Mouse (Mus musculus): ENCODE data around the gene Mrpl41. TPM values are rescaled to one million over a fixed set of nuclear protein-coding genes. Genes with fewer than 3 reads are reported as not detected.

Mrpl41 gene
- polyA plus RNA-seq, 1 experiment from 2014 or later = 69.8 TPM

- Histone ChIP-seq H3K4me2 (peak within 1 kb of the TSS; percentile 100), H3K9me3 (replicated peaks) (no peaks in the 10 kb centered on the region), H3K27ac (replicated peaks) (peak within 1 kb of the TSS; percentile 88), H3K27me3 (peaks cover 27% of the 10 kb centered on the region), H3K36me3 (replicated peaks) (no peaks in the 10 kb centered on the region), H3K4me1 (replicated peaks) (peaks cover 26% of the 10 kb centered on the region), H3K9ac (peak within 1 kb of the TSS; percentile 74), H3K4me3 (replicated peaks) (peak within 1 kb of the TSS; percentile 79)
- under 1% methylated on average over 49 of the region's 49 CpGs for WGBS (ENCODE audit: insufficient replicate concordance)
- ATAC-seq (ENCODE audit: insufficient read depth) = peak; percentile 92
Measured at GRCm38 (mm10) chr2:24935057-24935796, 39.7 kb downstream of the Mrpl41 start, which contains the start of gene Arrdc1. Gene Arrdc1, minus strand, starts transcription at chr2:24935252.

GRCm38 (mm10) chr2:24934441-24934963, 40.4 kb downstream of the Mrpl41 start:
- Histone ChIP-seq H3K27ac (replicated peaks) (peak overlapping the region; percentile 88), H3K4me1 (replicated peaks) (peaks cover 26% of the 10 kb centered on the region), H3K9ac (peak overlapping the region; percentile 74), H3K36me3 (replicated peaks) (no peaks in the 10 kb centered on the region), H3K9me3 (replicated peaks) (no peaks in the 10 kb centered on the region), H3K27me3 (peaks cover 21% of the 10 kb centered on the region), H3K4me2 (peak overlapping the region; percentile 100), H3K4me3 (replicated peaks) (peak overlapping the region; percentile 79)
- WGBS (ENCODE audit: insufficient replicate concordance) = 5% methylated on average over 19 of the region's 19 CpGs
- peak; percentile 70 for ATAC-seq (ENCODE audit: insufficient read depth)

GRCm38 (mm10) chr2:24929593-24929992, 45.3 kb downstream of the Mrpl41 start:
- Histone ChIP-seq H3K27me3 (no peaks in the 10 kb centered on the region), H3K27ac (replicated peaks) (no peak overlapping the region), H3K4me2 (no peak overlapping the region), H3K9me3 (replicated peaks) (no peaks in the 10 kb centered on the region), H3K4me1 (replicated peaks) (peaks cover 19% of the 10 kb centered on the region), H3K9ac (no peak overlapping the region), H3K36me3 (replicated peaks) (no peaks in the 10 kb centered on the region), H3K4me3 (replicated peaks) (no peak overlapping the region)
- 79% methylated on average over 5 of the region's 5 CpGs for WGBS (ENCODE audit: insufficient replicate concordance)
- no peak for ATAC-seq (ENCODE audit: insufficient read depth)

- H3K9me3 ChIP-seq (replicated peaks) = no peaks in the 10 kb centered on the region
- 73% methylated on average over 2 of the region's 2 CpGs for WGBS (ENCODE audit: insufficient replicate concordance)
- no peak overlapping the region for H3K4me2 ChIP-seq
- no peaks in the 10 kb centered on the region for H3K36me3 ChIP-seq (replicated peaks)
- no peak overlapping the region for H3K27ac ChIP-seq (replicated peaks)
- ATAC-seq (ENCODE audit: insufficient read depth) = no peak
- no peaks in the 10 kb centered on the region for H3K27me3 ChIP-seq
- no peak overlapping the region for H3K9ac ChIP-seq
- peaks cover 14% of the 10 kb centered on the region for H3K4me1 ChIP-seq (replicated peaks)
- no peak overlapping the region for H3K4me3 ChIP-seq (replicated peaks)
Measured at GRCm38 (mm10) chr2:24929119-24929518, 45.8 kb downstream of the Mrpl41 start.

GRCm38 (mm10) chr2:24927810-24928479, 47.0 kb downstream of the Mrpl41 start:
- H3K27ac ChIP-seq (replicated peaks) = no peak overlapping the region
- WGBS (ENCODE audit: insufficient replicate concordance) = 63% methylated on average over 4 of the region's 4 CpGs

GRCm38 (mm10) chr2:24926965-24927358, 47.9 kb downstream of the Mrpl41 start:
- ATAC-seq (ENCODE audit: insufficient read depth) = no peak
- Histone ChIP-seq H3K4me1 (replicated peaks) (peaks cover 6% of the 10 kb centered on the region), H3K9me3 (replicated peaks) (no peaks in the 10 kb centered on the region), H3K4me2 (no peak overlapping the region), H3K9ac (no peak overlapping the region), H3K36me3 (replicated peaks) (no peaks in the 10 kb centered on the region), H3K27me3 (no peaks in the 10 kb centered on the region), H3K27ac (replicated peaks) (no peak overlapping the region), H3K4me3 (replicated peaks) (no peak overlapping the region)
- WGBS (ENCODE audit: insufficient replicate concordance) = 35% methylated on average over 7 of the region's 7 CpGs

More at GRCm38 (mm10) chr2:24927810-24928479, 47.0 kb downstream of the Mrpl41 start:
- H3K4me3 ChIP-seq (replicated peaks) = no peak overlapping the region
- H3K27me3 ChIP-seq = no peaks in the 10 kb centered on the region
- no peaks in the 10 kb centered on the region for H3K36me3 ChIP-seq (replicated peaks)
- no peak overlapping the region for H3K9ac ChIP-seq
- no peak overlapping the region for H3K4me2 ChIP-seq
- no peak for ATAC-seq (ENCODE audit: insufficient read depth)
- peaks cover 6% of the 10 kb centered on the region for H3K4me1 ChIP-seq (replicated peaks)
- no peaks in the 10 kb centered on the region for H3K9me3 ChIP-seq (replicated peaks)

- Histone ChIP-seq H3K9me3 (replicated peaks) (no peaks in the 10 kb centered on the region), H3K27me3 (no peaks in the 10 kb centered on the region), H3K36me3 (replicated peaks) (no peaks in the 10 kb centered on the region), H3K4me3 (replicated peaks) (no peak overlapping the region), H3K9ac (no peak overlapping the region), H3K27ac (replicated peaks) (no peak overlapping the region), H3K4me2 (no peak overlapping the region), H3K4me1 (replicated peaks) (peaks cover 6% of the 10 kb centered on the region)
- 68% methylated on average over 9 of the region's 9 CpGs for WGBS (ENCODE audit: insufficient replicate concordance)
- no peak for ATAC-seq (ENCODE audit: insufficient read depth)
Measured at GRCm38 (mm10) chr2:24926345-24926964, 48.4 kb downstream of the Mrpl41 start.

GRCm38 (mm10) chr2:24925284-24925683, 49.6 kb downstream of the Mrpl41 start:
- Histone ChIP-seq H3K9ac (no peak overlapping the region), H3K27ac (replicated peaks) (no peak overlapping the region), H3K4me1 (replicated peaks) (peaks cover 9% of the 10 kb centered on the region), H3K36me3 (replicated peaks) (no peaks in the 10 kb centered on the region), H3K27me3 (no peaks in the 10 kb centered on the region), H3K9me3 (replicated peaks) (no peaks in the 10 kb centered on the region), H3K4me3 (replicated peaks) (no peak overlapping the region), H3K4me2 (no peak overlapping the region)
- ATAC-seq (ENCODE audit: insufficient read depth) = no peak
- 76% methylated on average over 8 of the region's 8 CpGs for WGBS (ENCODE audit: insufficient replicate concordance)

Small RNAs within 50 kb of the gene (microRNA-seq; reads per million reads assigned to microRNA genes)
- gene Gm22875 = not detected

Other genes with a start within 250 kb of the Mrpl41 start
- 0.01 and 0.02 TPM in 2 replicates for gene Cacna1b, start 211.9 kb downstream of the Mrpl41 start, polyA plus RNA-seq (2015; fragmentation: Nextera tagmentation; extraction: Ambion mirVana)
- gene Ehmt1, start 55.5 kb downstream of the Mrpl41 start, polyA plus RNA-seq (2015; fragmentation: Nextera tagmentation; extraction: Ambion mirVana) = 13.4 and 13.8 TPM in 2 replicates
- gene Arrdc1, start 39.8 kb downstream of the Mrpl41 start, polyA plus RNA-seq (2015; fragmentation: Nextera tagmentation; extraction: Ambion mirVana) = 17.5 and 18.6 TPM in 2 replicates
- gene Zmynd19, start 25.3 kb downstream of the Mrpl41 start, polyA plus RNA-seq (2015; fragmentation: Nextera tagmentation; extraction: Ambion mirVana) = 9.8 and 10.7 TPM in 2 replicates
- gene Dph7, start 12.7 kb downstream of the Mrpl41 start, polyA plus RNA-seq (2015; fragmentation: Nextera tagmentation; extraction: Ambion mirVana) = 8.0 and 8.3 TPM in 2 replicates
- gene Pnpla7, start 935 bp upstream of the Mrpl41 start, polyA plus RNA-seq (2015; fragmentation: Nextera tagmentation; extraction: Ambion mirVana) = 12.2 and 13.5 TPM in 2 replicates
- gene Nsmf, start 79.3 kb upstream of the Mrpl41 start, polyA plus RNA-seq (2015; fragmentation: Nextera tagmentation; extraction: Ambion mirVana) = 8.3 and 9.7 TPM in 2 replicates
- 5.3 and 6.8 TPM in 2 replicates for gene Entpd8, start 105.2 kb upstream of the Mrpl41 start, polyA plus RNA-seq (2015; fragmentation: Nextera tagmentation; extraction: Ambion mirVana)
- gene Noxa1, start 120.1 kb upstream of the Mrpl41 start, polyA plus RNA-seq (2015; fragmentation: Nextera tagmentation; extraction: Ambion mirVana) = 0.94 and 0.98 TPM in 2 replicates
- gene Nrarp, start 205.7 kb upstream of the Mrpl41 start, polyA plus RNA-seq (2015; fragmentation: Nextera tagmentation; extraction: Ambion mirVana) = 2.1 and 2.4 TPM in 2 replicates
- gene Tor4a, start 221.8 kb upstream of the Mrpl41 start, polyA plus RNA-seq (2015; fragmentation: Nextera tagmentation; extraction: Ambion mirVana) = 6.2 and 6.8 TPM in 2 replicates
- 35.9 and 40.6 TPM in 2 replicates for gene Nelfb, start 236.4 kb upstream of the Mrpl41 start, polyA plus RNA-seq (2015; fragmentation: Nextera tagmentation; extraction: Ambion mirVana)
- gene Stpg3, start 239.5 kb upstream of the Mrpl41 start, polyA plus RNA-seq (2015; fragmentation: Nextera tagmentation; extraction: Ambion mirVana) = not detected in 2 replicates
- gene Fam166a, start 243.6 kb upstream of the Mrpl41 start, polyA plus RNA-seq (2015; fragmentation: Nextera tagmentation; extraction: Ambion mirVana) = 1.0 TPM in 1 of 2 replicates, not detected in the other
- 695 and 769 TPM in 2 replicates for gene Tubb4b, start 249.6 kb upstream of the Mrpl41 start, polyA plus RNA-seq (2015; fragmentation: Nextera tagmentation; extraction: Ambion mirVana)

Data from liver, embryonic 15.5 days (tissue).